Mouse (Mus musculus): ENCODE data around the gene 2810408A11Rik.

- TF ChIP-seq EP300 (IDR thresholded peaks at IDR 0.05; ENCODE audit: insufficient read depth, low read depth, low read length) (no peak), CTCF (IDR thresholded peaks at IDR 0.05; ENCODE audit: low read depth, low read length) (no peak), POLR2A (IDR thresholded peaks at IDR 0.05; ENCODE audit: insufficient read depth, low read length) (no peak)
These were observed 21.4 kb upstream of the 2810408A11Rik start for GRCm38 (mm10) chr11:69922012-69922756.
